Mouse (Mus musculus) left cerebral cortex, adult 18-20 months (tissue): ENCODE measurements at regions not wholly inside any gene's neighbourhood (a gene's known extent, or its start where the extent isn't known, plus 50 kb on each side); places are given as distances from the start of the nearest gene placed in this dataset.

Experiments used
- DNase-seq, 2 experiments: peaks; one replicate each; pipeline ENCODE4 v3.0.0; 2021 to 2022; ENCODE audit warnings: low spot score in 2 of 2, mixed read lengths in 1 of 2

GRCm38 (mm10) chr1:51697265-51698192, 218.3 kb downstream of the Myo1b start:
- no peak for DNase-seq

DNA sequence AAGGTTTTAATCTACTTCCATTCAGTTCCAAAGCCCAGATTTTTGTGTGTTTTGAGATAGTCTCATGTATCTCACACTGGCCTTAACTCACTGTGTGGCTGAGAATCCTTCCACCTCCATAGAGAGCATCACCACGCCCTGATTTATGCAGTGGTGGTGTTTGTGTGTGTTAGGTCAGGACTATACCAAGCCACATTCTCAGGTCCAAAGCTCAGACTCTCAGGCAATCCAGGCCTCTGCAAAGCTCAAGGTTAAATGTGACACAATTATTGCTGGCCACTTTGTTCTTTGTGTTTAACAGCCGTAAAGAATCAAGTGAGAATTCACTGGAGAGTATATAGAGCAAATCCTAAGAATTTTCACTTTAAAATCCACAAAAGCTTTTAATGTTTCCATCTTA, 218.2 kb upstream of the Nabp1 start:
- no peak for DNase-seq

- DNase-seq, result no peak
Observed at GRCm38 (mm10) chr1:51690878-51691277, 212.7 kb upstream of the Nabp1 start.

DNA sequence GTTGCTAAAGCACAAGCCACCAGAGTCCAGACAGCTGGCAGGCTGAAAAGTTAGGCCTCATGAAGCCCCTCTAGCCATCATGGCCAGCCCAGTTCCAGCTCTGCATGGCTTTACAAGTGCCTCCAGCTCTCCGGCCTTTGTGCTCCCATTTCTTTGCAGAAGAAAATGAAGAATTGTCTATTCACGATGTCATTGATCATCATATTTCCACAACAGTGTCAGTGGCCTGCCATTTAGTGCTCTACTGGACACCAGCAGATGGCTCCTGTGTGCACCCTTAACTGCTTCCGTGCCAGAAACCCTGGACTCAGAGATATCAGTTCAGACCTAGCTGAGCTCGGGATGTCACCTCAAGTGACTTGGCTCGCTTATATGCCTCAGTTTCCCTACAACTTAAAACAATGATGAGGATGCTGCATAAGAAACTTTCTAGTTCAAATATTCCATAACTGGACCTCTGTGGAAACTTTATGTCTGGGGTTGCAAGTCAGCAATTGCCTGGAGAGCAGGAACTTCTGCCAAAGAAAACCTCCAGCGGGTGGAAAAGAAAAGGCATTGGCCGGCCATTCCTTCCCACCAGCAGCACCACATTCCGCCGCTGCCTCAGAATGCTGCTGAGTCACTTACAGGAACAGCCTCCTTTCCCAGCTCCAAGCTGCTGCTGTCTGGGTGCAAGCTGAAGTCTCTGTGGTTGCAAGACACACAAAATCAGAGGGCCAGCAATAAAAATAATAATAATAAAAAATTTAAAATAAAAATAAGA, 211.4 kb upstream of the Nabp1 start:
- DNase-seq, result peak; percentile 14 to 35

- DNase-seq, result no peak
Observed at GRCm38 (mm10) chr1:51688946-51689345, 210.7 kb upstream of the Nabp1 start.

DNA sequence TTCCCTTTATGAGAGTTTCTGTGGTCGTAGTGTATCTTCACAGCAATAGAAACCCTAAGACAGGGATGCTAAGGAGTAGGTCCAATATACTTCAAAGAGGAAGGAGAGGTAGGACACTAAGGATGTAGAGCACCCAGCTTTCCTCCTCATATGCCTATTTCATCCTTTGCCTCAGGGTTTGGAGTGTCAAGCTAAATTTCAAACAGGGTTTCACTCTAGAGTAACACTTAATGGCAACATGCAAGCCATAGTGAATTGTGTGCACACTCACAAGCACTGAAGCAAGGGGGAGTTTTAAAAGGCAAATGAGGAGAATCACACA, 210.0 kb upstream of the Nabp1 start:
- DNase-seq, result no peak

DNA sequence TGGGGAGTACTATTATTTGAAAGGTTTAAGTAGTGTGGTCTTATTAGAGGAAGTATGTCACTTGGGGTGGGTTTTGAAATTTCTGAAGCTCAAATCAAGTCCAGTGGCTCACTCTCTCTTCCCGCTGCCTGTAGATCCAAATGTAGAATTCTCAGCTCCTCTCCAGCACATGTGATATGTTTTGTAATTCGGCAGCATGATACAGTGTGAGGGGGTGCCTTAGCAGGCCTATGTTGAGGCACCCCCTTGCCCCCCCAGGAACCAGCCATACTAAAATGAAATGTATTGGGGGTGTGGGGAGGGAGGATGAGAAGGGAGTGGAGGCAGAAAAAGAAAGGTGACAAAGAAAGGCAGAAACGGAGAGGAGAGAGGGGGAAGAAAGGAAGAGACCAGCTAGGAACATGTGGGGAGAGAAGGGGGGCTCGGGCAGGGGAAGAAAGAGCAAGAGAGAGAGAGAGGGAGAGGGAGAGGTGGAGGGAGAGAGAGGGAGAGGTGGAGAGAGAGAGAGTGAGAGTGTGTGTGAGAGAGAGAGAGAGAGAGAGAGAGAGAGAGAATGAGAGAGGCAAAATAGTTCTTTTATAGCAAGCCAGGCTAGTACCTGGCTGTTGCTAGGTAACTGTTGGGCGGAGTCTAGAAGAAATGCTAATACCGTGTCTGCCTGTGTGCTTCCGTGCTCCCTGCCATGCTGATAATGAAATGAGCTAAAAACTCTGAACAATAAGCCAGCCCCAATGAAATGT, 209.4 kb upstream of the Nabp1 start:
- DNase-seq, result no peak

GRCm38 (mm10) chr1:51686759-51687158, 208.5 kb upstream of the Nabp1 start:
- no peak for DNase-seq

DNA sequence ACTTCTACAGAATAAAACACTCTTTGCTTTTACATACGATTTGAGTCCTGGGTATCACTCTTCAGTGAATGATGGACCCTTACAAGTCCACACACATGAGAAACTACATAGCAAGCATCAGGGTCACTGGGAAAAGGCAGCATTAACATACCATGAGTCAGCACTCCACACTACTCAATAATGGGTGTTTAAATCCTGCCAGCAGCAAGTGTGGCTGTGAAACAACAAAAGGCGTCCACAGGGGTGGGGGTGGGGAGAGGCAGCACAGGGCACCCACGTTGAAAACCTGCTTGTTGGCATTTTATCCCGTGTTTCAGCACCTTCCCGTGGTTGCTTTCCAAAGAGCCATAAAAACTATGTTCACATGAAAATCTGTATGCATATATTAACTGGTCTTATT, 204.0 kb upstream of the Nabp1 start:
- DNase-seq, result no peak

- no peak for DNase-seq
Observed at GRCm38 (mm10) chr1:51681872-51682271, 203.6 kb upstream of the Nabp1 start.

DNA sequence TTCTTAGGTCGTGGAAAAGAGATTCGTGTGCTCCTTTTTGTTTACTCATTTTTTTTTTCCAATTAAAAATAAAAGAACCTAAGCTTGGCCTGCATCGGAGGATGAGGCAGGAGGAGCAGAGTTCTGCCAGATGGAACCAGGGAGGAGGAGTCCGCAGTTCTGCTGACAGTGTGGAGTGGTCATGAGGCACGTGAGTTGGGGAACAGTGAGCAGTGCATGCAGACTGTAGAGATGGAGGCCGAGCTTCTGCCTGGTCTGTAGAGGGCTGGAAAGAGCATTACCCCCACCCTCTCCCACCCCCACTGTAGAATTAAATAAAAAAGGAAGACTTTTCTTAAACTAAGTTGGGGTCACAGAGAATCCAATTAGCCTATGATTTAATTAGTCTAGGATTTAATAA, 202.5 kb upstream of the Nabp1 start:
- no peak for DNase-seq

- no peak for DNase-seq
Observed at GRCm38 (mm10) chr1:51678290-51678928, 200.2 kb upstream of the Nabp1 start.

DNA sequence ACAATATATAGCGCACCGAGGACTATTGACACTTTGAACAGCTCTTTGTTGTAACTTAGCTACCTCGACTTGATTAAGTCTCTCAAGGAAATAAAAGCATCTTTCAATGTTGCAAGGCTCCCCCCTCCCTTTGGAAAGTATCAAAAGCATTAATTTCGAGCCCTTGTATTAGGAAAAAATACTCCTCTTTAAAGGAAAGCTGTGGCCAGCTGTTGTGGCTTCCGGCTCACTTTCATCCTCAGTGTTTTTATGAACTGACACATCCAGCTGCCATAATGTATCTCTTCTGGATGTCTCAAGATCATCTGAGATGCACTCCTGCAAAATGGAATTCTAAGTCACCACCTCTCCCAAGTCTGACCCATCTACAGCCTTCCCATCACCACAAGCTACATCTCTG, 199.6 kb upstream of the Nabp1 start:
- no peak for DNase-seq

DNA sequence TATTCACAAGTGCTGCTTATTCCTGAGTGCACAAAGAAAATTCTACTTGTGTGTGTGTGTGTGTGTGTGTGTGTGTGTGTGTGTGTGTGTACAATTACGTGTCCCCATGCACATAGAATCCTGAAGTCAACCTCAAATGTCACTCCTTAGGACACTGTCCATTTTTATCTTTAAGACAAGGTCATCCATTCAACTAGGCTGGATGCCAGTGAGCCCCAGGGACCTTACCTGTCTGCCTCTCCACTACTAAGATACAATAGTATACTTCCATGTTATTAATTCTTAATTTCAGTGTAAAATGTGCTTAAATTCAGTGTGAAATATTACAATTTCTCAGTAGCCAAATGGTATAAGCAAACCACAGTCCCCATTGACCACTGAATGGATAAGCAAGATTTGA, 193.5 kb upstream of the Nabp1 start:
- DNase-seq, result no peak

- no peak for DNase-seq
Observed at GRCm38 (mm10) chr1:51671287-51671686, 193.1 kb upstream of the Nabp1 start.

- no peak for DNase-seq
Observed at GRCm38 (mm10) chr1:51670009-51670408, 191.8 kb upstream of the Nabp1 start.

- DNase-seq, result no peak
Observed at GRCm38 (mm10) chr1:51668881-51669280, 190.7 kb upstream of the Nabp1 start.

- DNase-seq, result peak in 1 of 2 experiments; percentile 16
Observed at GRCm38 (mm10) chr1:51660531-51660930, 182.3 kb upstream of the Nabp1 start.

DNA sequence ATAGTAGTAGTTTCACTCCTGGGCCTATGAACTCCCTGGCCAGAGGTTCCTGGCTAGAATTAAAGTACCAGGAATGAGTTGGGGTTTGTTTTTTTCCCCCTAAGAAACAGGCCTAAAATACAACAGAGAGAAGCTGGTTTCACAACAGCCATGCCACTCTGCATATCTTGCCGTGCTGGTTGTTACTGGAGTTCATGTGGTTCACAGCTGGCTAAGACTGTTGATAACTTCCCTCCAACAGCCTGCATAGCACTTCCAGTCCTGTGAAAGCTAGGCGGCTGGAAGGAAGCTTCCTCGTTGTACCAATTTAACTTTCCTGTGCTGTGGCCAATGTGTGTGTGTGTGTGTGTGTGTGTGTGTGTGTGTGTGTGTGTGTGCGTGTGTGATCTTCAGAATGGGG, 179.0 kb upstream of the Nabp1 start:
- DNase-seq, result no peak

DNA sequence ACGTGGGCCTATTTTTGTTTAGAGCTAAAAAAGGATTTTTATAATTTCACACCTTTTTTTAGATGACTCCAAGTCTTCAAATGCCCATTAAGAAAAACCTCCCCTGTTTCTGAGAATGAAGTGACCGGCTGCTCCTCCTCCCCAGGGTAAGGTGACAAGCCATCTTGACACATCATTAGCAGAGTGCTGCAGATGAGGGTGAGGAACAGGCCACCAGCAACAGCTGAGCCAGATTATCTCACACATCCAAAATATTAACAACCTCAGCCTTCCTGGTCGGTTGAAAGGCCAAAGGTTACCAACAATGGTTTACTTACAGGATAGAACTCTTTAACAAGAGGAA, 172.4 kb upstream of the Nabp1 start:
- DNase-seq, result no peak

DNA sequence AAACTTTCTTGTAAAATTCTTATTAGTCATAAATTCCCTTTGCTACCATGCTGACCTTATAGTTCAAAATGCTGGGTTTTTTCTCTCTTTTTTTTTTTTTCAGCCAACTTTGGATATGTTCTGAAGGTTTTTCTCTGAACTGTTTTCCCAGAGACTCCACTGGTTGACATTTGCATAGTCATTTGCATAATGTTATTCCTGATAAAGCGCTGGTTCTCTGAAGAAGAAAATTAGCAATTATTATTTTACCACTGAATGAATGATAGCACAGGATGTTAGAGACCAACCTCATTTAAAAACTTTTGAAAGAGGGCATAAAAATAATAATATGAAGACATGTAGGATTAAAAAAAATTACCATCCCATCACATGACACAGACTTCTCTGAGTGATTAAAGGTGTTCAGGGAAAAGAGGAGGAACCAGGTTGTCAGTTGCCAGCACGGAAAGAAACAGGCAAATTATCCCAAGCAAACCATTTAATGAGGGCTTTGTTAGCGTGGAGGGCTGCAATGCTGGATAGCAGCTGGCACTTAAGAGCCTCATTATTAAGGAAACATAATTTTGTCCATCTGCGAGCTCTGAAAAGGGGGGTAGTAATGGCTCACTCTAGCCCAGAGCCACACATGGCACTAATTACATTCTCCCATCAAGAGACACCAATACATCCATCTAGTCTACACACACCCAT, 171.9 kb upstream of the Nabp1 start:
- no peak for DNase-seq
